Mouse (Mus musculus): ENCODE data around the gene Olfr1294. TPM values are rescaled to one million over a fixed set of nuclear protein-coding genes. Genes with fewer than 3 reads are reported as not detected.

Olfr1294 gene
- polyA plus RNA-seq (2016; fragmentation: Nextera tagmentation; extraction: Ambion mirVana) = not detected in 2 replicates

DNA sequence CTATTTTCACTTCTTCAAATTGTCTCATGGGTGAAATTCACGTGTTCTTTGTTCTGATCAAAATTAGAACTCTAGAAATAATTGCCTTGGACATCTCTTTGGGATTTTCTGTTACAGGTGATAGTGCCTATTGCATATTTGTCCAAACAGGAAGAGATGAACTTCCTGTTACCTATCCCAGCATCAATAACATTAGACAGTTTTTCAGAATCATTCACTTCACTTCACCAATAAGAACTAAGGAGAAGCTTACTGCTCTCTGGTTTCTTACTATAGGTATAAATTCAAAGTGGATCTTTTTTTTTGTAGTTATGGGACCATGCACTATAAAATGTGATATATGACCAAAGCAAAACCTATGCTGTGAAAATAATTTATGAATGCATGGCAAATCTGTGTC is at the start of gene Olfr1294:
Olfr1294 (minus strand) TSS at position 101 of the 400 bp plus-strand sequence.
- 69% methylated on average over 1 of the region's 1 CpGs for WGBS
- H3K4me2 ChIP-seq (replicated peaks) = no peak within 1 kb of the TSS
- no peaks in the 10 kb centered on the region for H3K27me3 ChIP-seq
- H3K27ac ChIP-seq = no peak within 1 kb of the TSS
- H3K4me3 ChIP-seq = no peak within 1 kb of the TSS
- no peaks in the 10 kb centered on the region for H3K36me3 ChIP-seq
- H3K9ac ChIP-seq = no peak within 1 kb of the TSS
- no peaks in the 10 kb centered on the region for H3K4me1 ChIP-seq
- H3K9me3 ChIP-seq (replicated peaks) = no peaks in the 10 kb centered on the region
- ATAC-seq (ENCODE audit: low FRiP score) = no peak

DNA sequence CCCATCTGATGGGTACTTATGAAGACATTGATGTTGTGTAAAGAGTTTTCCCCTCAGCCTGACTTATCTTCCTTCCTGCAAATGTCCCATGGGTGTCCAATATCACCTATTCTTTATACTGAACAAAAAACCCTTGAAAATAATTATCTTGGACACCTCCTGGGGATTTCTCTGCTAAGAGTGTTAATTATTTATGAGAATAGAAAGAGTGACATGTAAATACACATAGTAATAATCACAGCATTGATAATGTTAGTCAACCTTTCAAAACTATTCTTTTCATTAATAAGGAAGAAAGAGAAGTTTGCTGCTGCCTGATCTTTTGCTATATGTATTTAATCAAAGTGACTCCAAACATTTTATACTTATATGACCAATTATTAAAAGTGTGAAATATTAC is 29.5 kb upstream of the Olfr1294 start, which contains the start of gene Olfr1295:
Olfr1295 (minus strand) TSS at position 101 of the 400 bp plus-strand sequence.
- no peak within 1 kb of the TSS for H3K27ac ChIP-seq

DNA sequence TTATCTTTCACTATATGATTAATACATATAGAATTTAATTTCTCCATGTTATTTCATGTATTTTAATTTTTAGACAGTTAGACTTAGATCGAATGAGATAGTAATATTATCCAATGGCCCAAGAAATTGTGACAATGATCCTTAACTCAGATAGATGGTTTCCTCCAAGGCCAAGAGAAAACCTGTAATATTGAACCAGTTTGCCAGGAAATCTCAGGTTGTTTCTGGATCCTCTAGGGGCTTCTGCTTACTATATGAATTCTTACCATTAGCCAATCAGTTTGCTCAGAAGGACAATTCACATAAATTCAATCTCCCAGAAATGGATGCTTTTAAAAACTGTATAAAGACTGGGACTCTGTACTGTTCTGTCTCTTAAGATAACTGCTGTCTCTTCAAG is 15.2 kb downstream of the Olfr1294 start, which contains the start of gene Olfr1293-ps:
Olfr1293-ps (plus strand) TSS at position 301 of the 400 bp plus-strand sequence.
- H3K4me1 ChIP-seq = no peaks in the 10 kb centered on the region
- no peaks in the 10 kb centered on the region for H3K36me3 ChIP-seq
- H3K27me3 ChIP-seq = no peaks in the 10 kb centered on the region
- 86% methylated on average over 1 of the region's 1 CpGs for WGBS
- no peak within 1 kb of the TSS for H3K4me3 ChIP-seq
- ATAC-seq (ENCODE audit: low FRiP score) = no peak
- no peak within 1 kb of the TSS for H3K27ac ChIP-seq
- H3K9me3 ChIP-seq (replicated peaks) = 0 out of 2 replicates have a peak, but pooled peaks cover 5% of the 10 kb centered on the region
- no peak within 1 kb of the TSS for H3K9ac ChIP-seq
- no peak within 1 kb of the TSS for H3K4me2 ChIP-seq (replicated peaks)

More for the DNA sequence above, 29.5 kb upstream of the Olfr1294 start, which contains the start of gene Olfr1295:
- Histone ChIP-seq H3K4me3 (no peak within 1 kb of the TSS), H3K4me1 (no peaks in the 10 kb centered on the region), H3K4me2 (replicated peaks) (no peak within 1 kb of the TSS), H3K9me3 (replicated peaks) (no peaks in the 10 kb centered on the region), H3K9ac (no peak within 1 kb of the TSS), H3K27me3 (no peaks in the 10 kb centered on the region), H3K36me3 (no peaks in the 10 kb centered on the region)
- ATAC-seq (ENCODE audit: low FRiP score) = no peak

DNA sequence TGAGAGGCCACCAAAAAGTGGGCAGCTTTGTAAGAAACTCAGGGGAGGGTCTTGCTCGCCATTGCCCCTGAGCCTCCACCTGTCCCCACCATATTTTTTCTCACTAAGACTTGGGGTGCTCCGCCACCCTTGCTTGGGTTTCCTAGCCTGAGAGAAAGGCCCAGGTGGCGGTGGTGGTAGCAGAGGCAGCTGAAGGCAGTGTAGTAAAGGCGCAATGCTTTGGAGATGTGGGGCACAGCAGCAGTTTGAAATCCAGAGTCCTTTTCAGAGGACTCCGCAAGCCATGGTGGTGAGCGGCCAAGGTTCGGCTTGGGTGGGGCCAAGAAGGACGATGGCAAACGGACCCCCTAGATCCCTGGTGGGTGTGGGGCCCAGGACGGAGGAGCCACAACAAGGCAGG is 22.6 kb downstream of the Olfr1294 start:
- H3K27me3 ChIP-seq = no peaks in the 10 kb centered on the region
- no peak overlapping the region for H3K4me2 ChIP-seq (replicated peaks)
- H3K9ac ChIP-seq = no peak overlapping the region
- WGBS = 91% methylated on average over 10 of the region's 10 CpGs
- no peaks in the 10 kb centered on the region for H3K36me3 ChIP-seq
- H3K27ac ChIP-seq = no peak overlapping the region
- H3K9me3 ChIP-seq (replicated peaks) = 0 out of 2 replicates have a peak, but pooled peaks cover 8% of the 10 kb centered on the region
- H3K4me1 ChIP-seq = no peaks in the 10 kb centered on the region
- no peak overlapping the region for H3K4me3 ChIP-seq
- ATAC-seq (ENCODE audit: low FRiP score) = no peak

DNA sequence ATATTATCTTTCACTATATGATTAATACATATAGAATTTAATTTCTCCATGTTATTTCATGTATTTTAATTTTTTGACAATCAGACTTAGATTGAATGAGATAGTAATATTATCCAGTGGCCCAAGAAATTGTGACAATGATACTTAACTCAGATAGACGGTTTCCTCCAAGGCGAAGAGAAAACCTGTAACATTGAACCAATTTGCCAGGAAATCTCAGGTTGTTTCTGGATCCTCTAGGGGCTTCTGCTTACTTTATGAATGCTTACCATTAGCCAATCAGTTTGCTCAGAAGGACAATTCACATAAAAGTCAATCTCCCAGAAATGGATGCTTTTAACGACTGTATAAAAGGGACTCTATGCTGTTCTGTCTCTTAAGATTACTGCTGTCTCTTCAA is 43.2 kb downstream of the Olfr1294 start, which contains the start of gene Olfr1291-ps1:
Olfr1291-ps1 (plus strand) TSS at position 301 of the 400 bp plus-strand sequence.
- ATAC-seq (ENCODE audit: low FRiP score) = no peak
- H3K27ac ChIP-seq = no peak within 1 kb of the TSS
- H3K36me3 ChIP-seq = no peaks in the 10 kb centered on the region
- H3K4me1 ChIP-seq = no peaks in the 10 kb centered on the region
- no peak within 1 kb of the TSS for H3K4me2 ChIP-seq (replicated peaks)
- no peak within 1 kb of the TSS for H3K9ac ChIP-seq
- H3K27me3 ChIP-seq = no peaks in the 10 kb centered on the region
- no peak within 1 kb of the TSS for H3K4me3 ChIP-seq
- H3K9me3 ChIP-seq (replicated peaks) = no peaks in the 10 kb centered on the region
- 90% methylated on average over 3 of the region's 3 CpGs for WGBS

DNA sequence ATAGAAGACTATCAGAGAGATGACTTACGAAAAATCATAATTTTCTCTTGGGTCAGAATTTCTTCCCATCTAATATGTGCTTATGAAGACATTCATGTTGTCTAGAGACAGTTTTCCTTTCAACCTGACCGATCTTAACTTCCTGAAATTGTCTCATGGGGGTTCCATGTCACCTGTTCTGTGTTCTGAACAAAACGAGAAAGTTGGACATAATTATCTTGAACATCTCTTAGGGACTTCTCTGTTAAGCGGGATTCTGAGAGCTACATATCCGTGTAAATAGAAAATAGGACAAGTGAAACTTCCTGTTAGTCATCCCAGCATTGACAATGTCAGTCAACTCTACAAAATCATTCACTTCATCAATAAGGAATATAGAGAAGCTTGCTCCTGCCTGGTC is 46.4 kb downstream of the Olfr1294 start, which contains the start of gene Olfr1290:
Olfr1290 (minus strand) TSS at position 101 of the 400 bp plus-strand sequence.
- H3K9ac ChIP-seq = no peak within 1 kb of the TSS
- 83% methylated on average over 5 of the region's 5 CpGs for WGBS
- H3K4me1 ChIP-seq = no peaks in the 10 kb centered on the region
- H3K36me3 ChIP-seq = no peaks in the 10 kb centered on the region
- H3K27ac ChIP-seq = no peak within 1 kb of the TSS
- H3K9me3 ChIP-seq (replicated peaks) = no peaks in the 10 kb centered on the region
- ATAC-seq (ENCODE audit: low FRiP score) = no peak
- H3K4me3 ChIP-seq = no peak within 1 kb of the TSS
- no peak within 1 kb of the TSS for H3K4me2 ChIP-seq (replicated peaks)
- no peaks in the 10 kb centered on the region for H3K27me3 ChIP-seq

Other genes with a start within 250 kb of the Olfr1294 start
- not detected in 2 replicates for gene Olfr1279, start 239.7 kb downstream of the Olfr1294 start, polyA plus RNA-seq (2016; fragmentation: Nextera tagmentation; extraction: Ambion mirVana)
- not detected in 2 replicates for gene Olfr1280, start 226.3 kb downstream of the Olfr1294 start, polyA plus RNA-seq (2016; fragmentation: Nextera tagmentation; extraction: Ambion mirVana)
- not detected in 2 replicates for gene Olfr1281, start 213.8 kb downstream of the Olfr1294 start, polyA plus RNA-seq (2016; fragmentation: Nextera tagmentation; extraction: Ambion mirVana)
- not detected in 2 replicates for gene Olfr1282, start 204.2 kb downstream of the Olfr1294 start, polyA plus RNA-seq (2016; fragmentation: Nextera tagmentation; extraction: Ambion mirVana)
- not detected in 2 replicates for gene Olfr1283, start 173.5 kb downstream of the Olfr1294 start, polyA plus RNA-seq (2016; fragmentation: Nextera tagmentation; extraction: Ambion mirVana)
- gene Olfr1284, start 164.8 kb downstream of the Olfr1294 start, polyA plus RNA-seq (2016; fragmentation: Nextera tagmentation; extraction: Ambion mirVana) = not detected in 2 replicates
- gene Olfr1286, start 117.2 kb downstream of the Olfr1294 start, polyA plus RNA-seq (2016; fragmentation: Nextera tagmentation; extraction: Ambion mirVana) = not detected in 2 replicates
- not detected in 2 replicates for gene Olfr1287, start 91.1 kb downstream of the Olfr1294 start, polyA plus RNA-seq (2016; fragmentation: Nextera tagmentation; extraction: Ambion mirVana)
- not detected in 2 replicates for gene Olfr1288, start 66.2 kb downstream of the Olfr1294 start, polyA plus RNA-seq (2016; fragmentation: Nextera tagmentation; extraction: Ambion mirVana)
- not detected in 2 replicates for gene Olfr1289, start 59.5 kb downstream of the Olfr1294 start, polyA plus RNA-seq (2016; fragmentation: Nextera tagmentation; extraction: Ambion mirVana)
- not detected in 2 replicates for gene Olfr1290, start 46.5 kb downstream of the Olfr1294 start, polyA plus RNA-seq (2016; fragmentation: Nextera tagmentation; extraction: Ambion mirVana)
- gene Olfr1291-ps1, start 43.1 kb downstream of the Olfr1294 start, polyA plus RNA-seq (2016; fragmentation: Nextera tagmentation; extraction: Ambion mirVana) = not detected in 2 replicates
- gene Olfr1293-ps, start 15.1 kb downstream of the Olfr1294 start, polyA plus RNA-seq (2016; fragmentation: Nextera tagmentation; extraction: Ambion mirVana) = not detected in 2 replicates
- gene Olfr1295, start 29.4 kb upstream of the Olfr1294 start, polyA plus RNA-seq (2016; fragmentation: Nextera tagmentation; extraction: Ambion mirVana) = not detected in 2 replicates
- not detected in 2 replicates for gene Olfr1297, start 86.2 kb upstream of the Olfr1294 start, polyA plus RNA-seq (2016; fragmentation: Nextera tagmentation; extraction: Ambion mirVana)
- gene Olfr1298, start 108.9 kb upstream of the Olfr1294 start, polyA plus RNA-seq (2016; fragmentation: Nextera tagmentation; extraction: Ambion mirVana) = not detected in 2 replicates
- gene Olfr1299, start 121.1 kb upstream of the Olfr1294 start, polyA plus RNA-seq (2016; fragmentation: Nextera tagmentation; extraction: Ambion mirVana) = not detected in 2 replicates
- not detected in 2 replicates for gene Olfr1301, start 210.7 kb upstream of the Olfr1294 start, polyA plus RNA-seq (2016; fragmentation: Nextera tagmentation; extraction: Ambion mirVana)
- not detected in 2 replicates for gene Olfr1302, start 237.1 kb upstream of the Olfr1294 start, polyA plus RNA-seq (2016; fragmentation: Nextera tagmentation; extraction: Ambion mirVana)

Data from hindbrain, embryonic 12.5 days (tissue).